Mouse (Mus musculus) kidney, adult 11 months (tissue): ENCODE results near the gene Lhfpl4.

Experiments used
- DNase-seq: peaks from one replicate; pipeline ENCODE4 v3.0.0; 2022

The Lhfpl4 gene

GRCm38 (mm10) chr6:113166661-113167251 lies 28.4 kb downstream of the Lhfpl4 start:
- DNase-seq, result peak; percentile 67

DNA sequence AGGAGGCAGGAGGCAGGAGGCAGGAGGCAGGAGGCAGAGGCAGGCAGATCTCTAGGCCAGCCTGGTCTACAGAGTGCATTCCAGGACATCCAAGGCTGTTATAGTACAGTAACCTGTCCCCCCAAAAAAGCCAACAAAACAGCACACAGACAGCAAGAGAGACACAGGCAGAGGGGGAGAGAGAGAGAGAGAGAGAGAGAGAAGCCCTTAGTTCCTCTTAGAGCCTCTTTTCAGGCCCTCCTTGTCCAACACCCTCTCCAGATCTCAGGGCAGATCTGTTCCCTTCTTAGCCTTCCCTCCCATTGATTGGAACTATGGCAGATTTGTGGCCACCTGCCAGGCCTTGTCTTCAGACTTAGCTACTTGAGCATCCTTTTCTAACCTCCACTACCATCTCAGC lies 31.7 kb downstream of the Lhfpl4 start:
- DNase-seq, result no peak

- no peak for DNase-seq
Observed at GRCm38 (mm10) chr6:113161982-113162381, 33.2 kb downstream of the Lhfpl4 start.

DNA sequence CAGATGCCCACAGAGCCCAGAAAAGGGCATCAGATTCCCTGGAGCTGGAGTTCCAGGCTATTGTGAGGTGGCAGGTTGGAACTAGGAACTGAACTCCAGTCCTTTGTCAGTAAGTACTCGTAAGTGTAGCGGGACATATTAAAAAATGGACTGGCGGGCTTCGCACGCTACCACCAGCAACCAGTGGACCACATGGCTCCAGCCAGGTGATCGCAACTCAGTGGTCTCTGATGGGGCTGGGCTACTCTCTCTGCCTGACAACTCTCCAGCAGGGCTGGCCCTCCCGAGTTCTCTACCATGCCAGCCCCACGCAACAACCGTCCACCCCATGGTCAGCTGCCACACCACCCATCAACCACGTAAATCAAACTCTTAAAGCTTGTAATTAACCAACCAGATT lies 35.1 kb downstream of the Lhfpl4 start:
- DNase-seq, result no peak

DNA sequence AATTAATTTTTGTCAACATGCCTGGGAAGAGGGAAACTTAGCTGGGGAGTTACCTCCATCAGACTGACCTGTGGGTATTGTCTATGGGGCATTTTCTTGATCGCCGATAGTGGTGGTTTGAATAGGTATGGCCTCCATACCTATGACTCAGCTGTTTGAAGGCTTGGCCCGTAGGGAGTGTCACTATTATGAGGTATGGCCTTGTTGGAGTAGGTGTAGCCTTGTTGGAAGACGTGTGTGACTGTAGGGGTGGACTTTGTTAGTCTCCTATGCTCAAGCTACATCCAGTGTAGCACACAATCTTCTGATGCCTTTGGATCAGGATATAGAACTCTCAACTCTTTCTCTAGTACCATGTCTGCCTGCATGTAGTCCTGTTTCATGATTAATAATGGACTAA lies 39.1 kb downstream of the Lhfpl4 start:
- DNase-seq, result no peak

- no peak for DNase-seq
Observed at GRCm38 (mm10) chr6:113154886-113155285, 40.3 kb downstream of the Lhfpl4 start.

GRCm38 (mm10) chr6:113154071-113154470 lies 41.1 kb downstream of the Lhfpl4 start:
- DNase-seq, result no peak

DNA sequence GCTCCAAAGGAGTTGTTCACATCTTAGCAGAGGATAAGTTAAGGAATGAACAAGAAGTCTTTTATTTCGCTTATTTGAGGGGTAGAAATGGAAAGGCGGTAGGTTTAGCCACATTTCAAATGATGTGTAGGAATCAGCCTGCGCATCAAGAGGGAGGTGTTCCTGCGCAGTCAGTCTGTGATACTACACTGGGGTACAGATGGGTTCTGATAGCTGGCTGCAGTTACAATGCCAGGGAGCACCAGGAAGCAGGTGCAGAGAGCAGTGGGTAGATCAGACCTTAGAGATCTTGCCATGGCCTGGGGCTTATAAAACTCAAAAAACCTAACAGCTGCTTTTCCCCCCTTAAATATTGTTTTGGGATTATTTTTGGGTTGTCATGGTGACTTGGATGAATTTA lies 49.9 kb downstream of the Lhfpl4 start:
- DNase-seq, result no peak

GRCm38 (mm10) chr6:113144764-113145163 lies 50.4 kb downstream of the Lhfpl4 start:
- DNase-seq, result peak; percentile 40

DNA sequence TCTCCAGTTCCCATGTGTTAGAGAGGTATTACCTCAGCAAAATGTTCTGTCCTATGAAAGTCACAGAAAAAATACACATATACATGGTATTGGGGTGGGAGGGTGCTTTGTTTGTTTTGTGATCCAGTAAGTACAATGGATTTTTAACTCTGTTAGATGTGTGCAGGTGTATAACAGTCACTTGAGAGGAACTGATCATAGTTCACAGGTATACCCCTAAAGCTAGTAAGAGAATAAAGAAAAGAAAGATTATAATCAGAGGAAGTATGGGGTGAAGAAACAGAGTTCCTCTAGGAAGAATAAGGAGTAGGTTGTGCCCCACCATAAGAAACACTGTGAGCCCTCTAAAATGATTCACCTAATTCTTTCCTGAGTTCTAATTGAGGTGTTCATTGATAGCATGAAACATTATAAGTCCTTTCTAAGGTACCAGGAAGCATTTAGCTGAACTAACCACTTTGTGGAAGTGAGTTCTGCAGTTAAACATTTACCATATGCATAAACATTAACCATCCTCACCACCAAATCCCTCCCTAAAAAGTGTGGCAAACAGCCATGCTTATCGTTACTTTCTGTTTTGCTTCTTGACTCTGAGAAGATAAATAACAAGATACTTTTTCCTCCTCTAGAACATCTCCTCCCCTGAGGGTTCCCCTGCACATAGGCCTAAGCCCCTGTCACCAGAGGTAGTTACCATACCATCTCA lies 53.6 kb downstream of the Lhfpl4 start:
- DNase-seq, result peak; percentile 50

GRCm38 (mm10) chr6:113133360-113133759 lies 61.8 kb downstream of the Lhfpl4 start:
- no peak for DNase-seq

- no peak for DNase-seq
Observed at GRCm38 (mm10) chr6:113120806-113121205, 74.4 kb downstream of the Lhfpl4 start.
